Mouse (Mus musculus): ENCODE measurements around the gene Trpm4. TPM values are rescaled to one million over a fixed set of nuclear protein-coding genes. Genes with fewer than 3 reads are reported as not detected.
"Not testable (repeated sequence)": the region's sequence is repeated elsewhere in the genome, so short reads cannot be mapped to it uniquely, and the experiment has no call there.

The Trpm4 gene
- polyA plus RNA-seq, 1 experiment from 2014 or later = 7.1 TPM

- H3K27me3 ChIP-seq = peaks cover 56% of the 10 kb centered on the region
- H3K4me2 ChIP-seq = peak overlapping the region; percentile 87
- peak overlapping the region; percentile 83 for H3K27ac ChIP-seq (replicated peaks)
- no peak for ATAC-seq (ENCODE audit: low read depth)
- peaks cover 81% of the 10 kb centered on the region for H3K4me1 ChIP-seq (replicated peaks)
- H3K4me3 ChIP-seq = peak overlapping the region; percentile 82
- WGBS = 3% methylated on average over 35 of the region's 35 CpGs
- H3K36me3 ChIP-seq = no peaks in the 10 kb centered on the region
- peak overlapping the region; percentile 95 for H3K9ac ChIP-seq
- no peaks in the 10 kb centered on the region for H3K9me3 ChIP-seq
Observed at GRCm38 (mm10) chr7:45365742-45366651, 32.4 kb upstream of the Trpm4 start.

GRCm38 (mm10) chr7:45363983-45364382 is 30.4 kb upstream of the Trpm4 start:
- no peaks in the 10 kb centered on the region for H3K9me3 ChIP-seq
- peaks cover 45% of the 10 kb centered on the region for H3K27me3 ChIP-seq
- no peak overlapping the region for H3K27ac ChIP-seq (replicated peaks)
- H3K4me3 ChIP-seq = no peak overlapping the region
- no peak overlapping the region for H3K4me2 ChIP-seq
- ATAC-seq (ENCODE audit: low read depth) = no peak
- WGBS = 86% methylated on average over 2 of the region's 2 CpGs
- peaks cover 62% of the 10 kb centered on the region for H3K4me1 ChIP-seq (replicated peaks)
- H3K36me3 ChIP-seq = peaks cover 5% of the 10 kb centered on the region
- H3K9ac ChIP-seq = no peak overlapping the region

GRCm38 (mm10) chr7:45362801-45363200 is 29.2 kb upstream of the Trpm4 start:
- H3K4me2 ChIP-seq = no peak overlapping the region; the same call in 1 of the 2 replicates
- ATAC-seq (ENCODE audit: low read depth) = no peak
- H3K4me3 ChIP-seq = 0 out of 2 replicates have a peak overlapping the region, but pooled peaks have one; percentile 5
- no peak overlapping the region for H3K9ac ChIP-seq
- WGBS = 7% methylated on average over 13 of the region's 13 CpGs
- H3K4me1 ChIP-seq (replicated peaks) = peaks cover 50% of the 10 kb centered on the region
- H3K9me3 ChIP-seq = no peaks in the 10 kb centered on the region
- H3K27ac ChIP-seq (replicated peaks) = no peak overlapping the region
- H3K36me3 ChIP-seq = peaks cover 14% of the 10 kb centered on the region
- H3K27me3 ChIP-seq = peaks cover 37% of the 10 kb centered on the region

- no peaks in the 10 kb centered on the region for H3K9me3 ChIP-seq
- H3K4me3 ChIP-seq = peak overlapping the region; percentile 48
- ATAC-seq (ENCODE audit: low read depth) = peak; percentile 83
- peaks cover 45% of the 10 kb centered on the region for H3K4me1 ChIP-seq (replicated peaks)
- WGBS = under 1% methylated on average over 43 of the region's 43 CpGs
- H3K27me3 ChIP-seq = peaks cover 37% of the 10 kb centered on the region
- H3K9ac ChIP-seq = peak overlapping the region; percentile 79
- H3K27ac ChIP-seq (replicated peaks) = peak overlapping the region; percentile 70
- H3K36me3 ChIP-seq = peaks cover 29% of the 10 kb centered on the region
- peak overlapping the region; percentile 87 for H3K4me2 ChIP-seq
Observed at GRCm38 (mm10) chr7:45361243-45361804, 27.7 kb upstream of the Trpm4 start.

- Histone ChIP-seq H3K27ac (replicated peaks) (no peak overlapping the region), H3K4me1 (replicated peaks) (peaks cover 38% of the 10 kb centered on the region), H3K9ac (no peak overlapping the region), H3K4me2 (peak overlapping the region; percentile 87; the same call in 1 of the 2 replicates), H3K27me3 (peaks cover 36% of the 10 kb centered on the region), H3K4me3 (no peak overlapping the region), H3K36me3 (peaks cover 35% of the 10 kb centered on the region), H3K9me3 (no peaks in the 10 kb centered on the region)
- WGBS = 49% methylated on average over 18 of the region's 18 CpGs
- ATAC-seq (ENCODE audit: low read depth) = peak; percentile 4
Observed at GRCm38 (mm10) chr7:45360404-45361125, 27.0 kb upstream of the Trpm4 start.

GRCm38 (mm10) chr7:45359081-45359480 is 25.5 kb upstream of the Trpm4 start:
- H3K27ac ChIP-seq (replicated peaks); H3K4me3 ChIP-seq; H3K9me3 ChIP-seq; H3K9ac ChIP-seq; H3K4me2 ChIP-seq; ATAC-seq (ENCODE audit: low read depth): not testable (repeated sequence)
- 64% methylated on average over 9 of the region's 11 CpGs for WGBS
- H3K36me3 ChIP-seq = peaks cover 49% of the 10 kb centered on the region
- peaks cover 23% of the 10 kb centered on the region for H3K4me1 ChIP-seq (replicated peaks)
- H3K27me3 ChIP-seq = peaks cover 21% of the 10 kb centered on the region

GRCm38 (mm10) chr7:45356087-45356486 is 22.5 kb upstream of the Trpm4 start:
- Histone ChIP-seq H3K4me2 (no peak overlapping the region), H3K27me3 (no peaks in the 10 kb centered on the region), H3K27ac (replicated peaks) (no peak overlapping the region), H3K9me3 (no peaks in the 10 kb centered on the region), H3K4me1 (replicated peaks) (peaks cover 2% of the 10 kb centered on the region; the same call in 1 of the 2 replicates), H3K9ac (no peak overlapping the region), H3K4me3 (no peak overlapping the region), H3K36me3 (peaks cover 74% of the 10 kb centered on the region)
- no peak for ATAC-seq (ENCODE audit: low read depth)
- WGBS = 62% methylated on average over 13 of the region's 13 CpGs

- WGBS = 72% methylated on average over 15 of the region's 15 CpGs
- Histone ChIP-seq H3K9me3 (no peaks in the 10 kb centered on the region), H3K27ac (replicated peaks) (no peak overlapping the region), H3K4me1 (replicated peaks) (no peaks in the 10 kb centered on the region), H3K27me3 (no peaks in the 10 kb centered on the region), H3K9ac (no peak overlapping the region), H3K4me2 (no peak overlapping the region), H3K36me3 (peaks cover 80% of the 10 kb centered on the region), H3K4me3 (no peak overlapping the region)
- no peak for ATAC-seq (ENCODE audit: low read depth)
Observed at GRCm38 (mm10) chr7:45355318-45356020, 21.9 kb upstream of the Trpm4 start.

GRCm38 (mm10) chr7:45353041-45353440 is 19.5 kb upstream of the Trpm4 start:
- Histone ChIP-seq H3K36me3 (peaks cover 93% of the 10 kb centered on the region), H3K9ac (no peak overlapping the region), H3K9me3 (no peaks in the 10 kb centered on the region), H3K4me2 (no peak overlapping the region), H3K4me1 (replicated peaks) (no peaks in the 10 kb centered on the region), H3K27ac (replicated peaks) (no peak overlapping the region), H3K4me3 (no peak overlapping the region), H3K27me3 (no peaks in the 10 kb centered on the region)
- 23% methylated on average over 5 of the region's 5 CpGs for WGBS
- ATAC-seq (ENCODE audit: low read depth) = no peak

- Histone ChIP-seq H3K4me1 (replicated peaks) (no peaks in the 10 kb centered on the region), H3K9ac (no peak overlapping the region), H3K36me3 (peaks cover 77% of the 10 kb centered on the region), H3K27me3 (no peaks in the 10 kb centered on the region), H3K4me3 (no peak overlapping the region), H3K4me2 (no peak overlapping the region), H3K27ac (replicated peaks) (no peak overlapping the region), H3K9me3 (no peaks in the 10 kb centered on the region)
- 79% methylated on average over 13 of the region's 13 CpGs for WGBS
- no peak for ATAC-seq (ENCODE audit: low read depth)
Observed at GRCm38 (mm10) chr7:45346905-45347304, 13.3 kb upstream of the Trpm4 start.

GRCm38 (mm10) chr7:45343543-45343942 is 10.0 kb upstream of the Trpm4 start:
- no peak overlapping the region for H3K4me3 ChIP-seq
- H3K4me2 ChIP-seq = no peak overlapping the region
- H3K27me3 ChIP-seq = peaks cover 8% of the 10 kb centered on the region
- peaks cover 46% of the 10 kb centered on the region for H3K36me3 ChIP-seq
- H3K4me1 ChIP-seq (replicated peaks) = peaks cover 30% of the 10 kb centered on the region
- H3K9me3 ChIP-seq = no peaks in the 10 kb centered on the region
- no peak overlapping the region for H3K9ac ChIP-seq
- ATAC-seq (ENCODE audit: low read depth) = no peak
- no peak overlapping the region for H3K27ac ChIP-seq (replicated peaks)
- WGBS = 30% methylated on average over 13 of the region's 13 CpGs

All from neural tube, embryonic 13.5 days (tissue).